ENCODE assay signal across 21 mouse cellular contexts in the genomic region with DNA sequence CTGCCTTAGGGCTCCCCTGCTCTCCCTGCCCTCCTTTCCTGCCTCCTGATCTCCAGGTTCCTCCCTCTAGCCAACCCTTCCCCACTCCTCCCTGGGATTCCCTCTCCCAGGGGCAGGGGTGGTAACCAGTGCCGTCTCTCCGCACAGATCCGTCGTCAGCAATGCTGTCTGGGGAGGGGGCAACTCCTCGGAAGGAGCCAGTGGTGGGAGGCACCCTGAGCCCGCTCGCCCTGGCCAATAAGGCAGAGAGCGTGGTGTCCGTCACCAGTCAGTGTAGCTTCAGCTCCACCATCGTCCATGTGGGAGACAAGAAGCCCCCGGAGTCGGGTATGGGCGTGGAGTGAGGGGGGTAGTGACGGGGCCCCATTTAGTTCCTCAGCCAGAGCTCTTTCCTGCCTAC. TPM values are rescaled to one million over a fixed set of nuclear protein-coding genes. Genes with fewer than 3 reads are reported as not detected.
DNase-seq lines count a peak whose midpoint lies in the region; ATAC-seq lines count a peak whose summit lies in the region.
"Had no signal": no experiment of that assay in that cellular context is flagged by ENCODE, and none has a peak within 500 bp of the region (broad histone marks: within the 10 kb centered on the region; RNA-seq: fewer than 3 reads in every experiment).

No protein-coding gene starts in this region.

- 93% methylated on average over 14 of the region's 14 CpGs for WGBS in hindbrain, embryonic 10.5 days
- WGBS in hindbrain, embryonic 12.5 days: 88% methylated on average over 14 of the region's 14 CpGs

- H3K36me3 ChIP-seq in hindbrain, embryonic 10.5 days: peaks cover 90% of the 10 kb centered on the region
- peaks cover 88% of the 10 kb centered on the region for H3K36me3 ChIP-seq in hindbrain, embryonic 12.5 days

- ATAC-seq in hindbrain, embryonic 12.5 days (ENCODE audit: low FRiP score): no peak
- ATAC-seq: intestine, embryonic 16.5 days; liver, embryonic 12.5 days; midbrain, embryonic 13.5 days had no signal

- H3K27me3 ChIP-seq in hindbrain, embryonic 10.5 days (ENCODE audit: insufficient read depth, poor library complexity, severe bottlenecking): no peaks in the 10 kb centered on the region
- H3K27me3 ChIP-seq in hindbrain, embryonic 12.5 days: no peaks in the 10 kb centered on the region
- H3K27me3 ChIP-seq: embryonic facial prominence, embryonic 15.5 days; hindbrain, embryonic 15.5 days; kidney, embryonic 15.5 days; liver, embryonic 12.5 days; midbrain, embryonic 13.5 days; neural tube, embryonic 13.5 days had no signal

- H3K9ac ChIP-seq in hindbrain, embryonic 12.5 days: no peak overlapping the region
- H3K9ac ChIP-seq: embryonic facial prominence, embryonic 15.5 days; hindbrain, embryonic 15.5 days; kidney, embryonic 15.5 days; liver, embryonic 12.5 days; midbrain, embryonic 13.5 days; neural tube, embryonic 13.5 days had no signal

- H3K9me3 ChIP-seq in hindbrain, embryonic 10.5 days: no peaks in the 10 kb centered on the region
- H3K9me3 ChIP-seq in hindbrain, embryonic 12.5 days (replicated peaks): no peaks in the 10 kb centered on the region
- H3K9me3 ChIP-seq: embryonic facial prominence, embryonic 15.5 days; hindbrain, embryonic 15.5 days; kidney, embryonic 15.5 days; liver, embryonic 12.5 days; midbrain, embryonic 13.5 days; neural tube, embryonic 13.5 days had no signal

- H3K4me1 ChIP-seq in hindbrain, embryonic 10.5 days (replicated peaks): peaks cover 21% of the 10 kb centered on the region
- H3K4me1 ChIP-seq in hindbrain, embryonic 12.5 days: peaks cover 13% of the 10 kb centered on the region

- no peak overlapping the region for H3K27ac ChIP-seq in hindbrain, embryonic 10.5 days
- H3K27ac ChIP-seq in hindbrain, embryonic 12.5 days: no peak overlapping the region
- H3K27ac ChIP-seq: embryonic facial prominence, embryonic 15.5 days; hindbrain, embryonic 15.5 days; kidney, embryonic 15.5 days; liver, embryonic 12.5 days; macrophage; midbrain, embryonic 13.5 days; neural tube, embryonic 13.5 days had no signal

- DNase-seq in cerebellum, adult 9-11 months: peak; percentile 54
- DNase-seq in cerebellum, postnatal 10 days: no peak
- DNase-seq in hindbrain, embryonic 10.5 days (ENCODE audit: low spot score): no peak
- peak; percentile 43 for DNase-seq in testis, postnatal 10 days (ENCODE audit: low spot score)
- no peak for DNase-seq in testis, postnatal 14 days (ENCODE audit: low spot score)
- DNase-seq in c-Kit-positive CD71-positive TER-119-positive erythroid progenitor cells, embryonic 14.5 days (ENCODE audit: low spot score): no peak
- DNase-seq: adrenal gland, adult 8-10 months; cerebellum, postnatal 14 days; embryo, embryonic 11 days; kidney, postnatal 4 days; layer of hippocampus, adult 9-11 months; right cerebral cortex, adult 18-20 months had no signal

- no peak overlapping the region for H3K4me2 ChIP-seq in hindbrain, embryonic 12.5 days (replicated peaks)
- H3K4me2 ChIP-seq: embryonic facial prominence, embryonic 15.5 days; hindbrain, embryonic 15.5 days; kidney, embryonic 15.5 days; liver, embryonic 12.5 days; midbrain, embryonic 13.5 days; neural tube, embryonic 13.5 days had no signal

- peak overlapping the region; percentile 23; the same call in 1 of the 2 replicates for H3K4me3 ChIP-seq in hindbrain, embryonic 10.5 days
- H3K4me3 ChIP-seq in hindbrain, embryonic 12.5 days: no peak overlapping the region
- H3K4me3 ChIP-seq: embryonic facial prominence, embryonic 15.5 days; hindbrain, embryonic 15.5 days; kidney, embryonic 15.5 days; liver, embryonic 12.5 days; midbrain, embryonic 13.5 days; neural tube, embryonic 13.5 days had no signal

RNA-seq across cellular contexts. Expression of a gene that starts 9.5 kb away (rescaled TPM):
- 7.8 and 9.8 TPM in 2 replicates for polyA plus RNA-seq in hindbrain, embryonic 10.5 days (2016; fragmentation: Nextera tagmentation; extraction: Ambion mirVana)
- polyA plus RNA-seq in hindbrain, embryonic 12.5 days (2016; fragmentation: Nextera tagmentation; extraction: Ambion mirVana): 9.8 and 11.6 TPM in 2 replicates

RNA-seq across cellular contexts. Expression of a gene that starts 15.7 kb away (rescaled TPM):
- 0.14 and 0.48 TPM in 2 replicates for polyA plus RNA-seq in hindbrain, embryonic 10.5 days (2016; fragmentation: Nextera tagmentation; extraction: Ambion mirVana)
- 0.25 and 0.49 TPM in 2 replicates for polyA plus RNA-seq in hindbrain, embryonic 12.5 days (2016; fragmentation: Nextera tagmentation; extraction: Ambion mirVana)
- polyA plus RNA-seq: macrophage had no signal

RNA-seq across cellular contexts. Expression of a gene that starts 16.2 kb away (rescaled TPM):
- 67.1 and 108 TPM in 2 replicates for polyA plus RNA-seq in hindbrain, embryonic 10.5 days (2016; fragmentation: Nextera tagmentation; extraction: Ambion mirVana)
- polyA plus RNA-seq in hindbrain, embryonic 12.5 days (2016; fragmentation: Nextera tagmentation; extraction: Ambion mirVana): 140 and 159 TPM in 2 replicates

RNA-seq across cellular contexts. Expression of a gene that starts 17.9 kb away (rescaled TPM):
- 0.13 TPM in 1 of 2 replicates, not detected in the other for polyA plus RNA-seq in hindbrain, embryonic 10.5 days (2016; fragmentation: Nextera tagmentation; extraction: Ambion mirVana)
- 0.26 and 0.29 TPM in 2 replicates for polyA plus RNA-seq in hindbrain, embryonic 12.5 days (2016; fragmentation: Nextera tagmentation; extraction: Ambion mirVana)
- polyA plus RNA-seq: midbrain, embryonic 13.5 days had no signal

RNA-seq across cellular contexts. Expression of a gene that starts 21.2 kb away (rescaled TPM):
- polyA plus RNA-seq in hindbrain, embryonic 10.5 days (2016; fragmentation: Nextera tagmentation; extraction: Ambion mirVana): 0.22 TPM in 1 of 2 replicates, not detected in the other
- polyA plus RNA-seq in hindbrain, embryonic 12.5 days (2016; fragmentation: Nextera tagmentation; extraction: Ambion mirVana): 0.41 and 0.65 TPM in 2 replicates
- polyA plus RNA-seq: liver, embryonic 12.5 days; macrophage had no signal

Comparison
In these comparisons a context has a peak if more than half of its experiments do, and no peak if none do; other contexts are left out.
1. DNase-seq: peak in cerebellum, adult 9-11 months (single experiment) and testis, postnatal 10 days (single experiment); none in cerebellum, postnatal 10 days (0 of 2), hindbrain, embryonic 10.5 days (single experiment), testis, postnatal 14 days (single experiment) and c-Kit-positive CD71-positive TER-119-positive erythroid progenitor cells, embryonic 14.5 days (single experiment).